28 mouse cellular contexts compared by ENCODE assay signal in the genomic region with DNA sequence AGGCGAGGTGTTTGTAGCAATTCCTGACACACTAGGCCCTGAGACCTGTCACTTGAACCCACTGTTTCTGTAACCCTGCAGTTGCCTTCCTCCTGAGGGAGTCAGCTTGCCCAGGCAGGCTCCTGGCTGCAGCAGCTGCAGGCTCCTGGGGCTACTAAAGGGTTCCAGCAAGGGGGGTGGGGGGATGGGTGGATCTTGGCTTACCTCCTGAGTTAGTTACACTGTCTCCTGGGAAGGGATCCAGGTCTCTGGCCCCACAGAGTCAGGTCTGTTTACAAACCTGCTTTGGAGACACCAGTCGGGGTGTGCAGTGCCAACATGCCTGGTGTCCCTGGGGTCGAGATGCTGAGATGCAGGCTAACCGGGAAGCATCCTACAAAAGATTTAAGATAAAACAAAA. TPM values are rescaled to one million over a fixed set of nuclear protein-coding genes. Genes with fewer than 3 reads are reported as not detected.
A peak's percentile ranks its signal among the peaks of the same experiment; 100 is the strongest.
DNase-seq lines count a peak whose midpoint lies in the region.
"Had no signal": no experiment of that assay in that cellular context is flagged by ENCODE, and none has a peak within 500 bp of the region (broad histone marks: within the 10 kb centered on the region; RNA-seq: fewer than 3 reads in every experiment).

No protein-coding gene starts in this region.

- H3K27ac ChIP-seq in heart, embryonic 10.5 days: no peak overlapping the region
- H3K27ac ChIP-seq in embryonic facial prominence, embryonic 10.5 days (replicated peaks): no peak overlapping the region; the same call in 1 of the 2 replicates
- H3K27ac ChIP-seq: embryonic facial prominence, embryonic 13.5 days; forebrain, embryonic 10.5 days; left cerebral cortex, adult 2 months; limb, embryonic 10.5 days; neural tube, embryonic 15.5 days; stomach, postnatal 0 days had no signal

- no peaks in the 10 kb centered on the region for H3K27me3 ChIP-seq in heart, embryonic 10.5 days (ENCODE audit: insufficient read depth, poor library complexity, severe bottlenecking)
- no peaks in the 10 kb centered on the region for H3K27me3 ChIP-seq in embryonic facial prominence, embryonic 10.5 days (replicated peaks; ENCODE audit: low read depth, poor library complexity, severe bottlenecking)
- H3K27me3 ChIP-seq: embryonic facial prominence, embryonic 13.5 days; neural tube, embryonic 15.5 days had no signal

- no peak overlapping the region for H3K4me3 ChIP-seq in heart, embryonic 10.5 days
- no peak overlapping the region for H3K4me3 ChIP-seq in embryonic facial prominence, embryonic 10.5 days
- H3K4me3 ChIP-seq: embryonic facial prominence, embryonic 13.5 days; forebrain, embryonic 10.5 days; left cerebral cortex, adult 2 months; limb, embryonic 10.5 days; myocyte; neural tube, embryonic 15.5 days had no signal

- H3K4me1 ChIP-seq in heart, embryonic 10.5 days: peaks cover 14% of the 10 kb centered on the region
- peaks cover 22% of the 10 kb centered on the region for H3K4me1 ChIP-seq in embryonic facial prominence, embryonic 10.5 days

- H3K9me3 ChIP-seq in heart, embryonic 10.5 days: no peaks in the 10 kb centered on the region
- no peaks in the 10 kb centered on the region for H3K9me3 ChIP-seq in embryonic facial prominence, embryonic 10.5 days
- H3K9me3 ChIP-seq: embryonic facial prominence, embryonic 13.5 days; forebrain, embryonic 10.5 days; limb, embryonic 10.5 days; neural tube, embryonic 15.5 days had no signal

- WGBS in heart, embryonic 10.5 days: 61% methylated on average over 4 of the region's 4 CpGs
- WGBS in embryonic facial prominence, embryonic 10.5 days: 60% methylated on average over 4 of the region's 4 CpGs

- no peaks in the 10 kb centered on the region for H3K36me3 ChIP-seq in heart, embryonic 10.5 days
- H3K36me3 ChIP-seq in embryonic facial prominence, embryonic 10.5 days (replicated peaks): no peaks in the 10 kb centered on the region
- H3K36me3 ChIP-seq: embryonic facial prominence, embryonic 13.5 days; forebrain, embryonic 10.5 days; limb, embryonic 10.5 days; neural tube, embryonic 15.5 days had no signal

- peak; percentile 24 to 53 for DNase-seq in cerebellum, postnatal 25 days
- no peak for DNase-seq in cerebellum, adult 11 months
- peak; percentile 18 to 22 for DNase-seq in heart, adult 18-20 months
- no peak for DNase-seq in heart, embryonic 10.5 days (ENCODE audit: low spot score)
- peak; percentile 29 for DNase-seq in embryonic facial prominence, embryonic 10.5 days (ENCODE audit: low spot score)
- DNase-seq in gastrocnemius, postnatal 10 days: peak; percentile 27
- no peak for DNase-seq in lung, postnatal 14 days
- DNase-seq in layer of hippocampus, adult 11-12 months (ENCODE audit: low spot score): no peak
- DNase-seq: kidney, adult 8-10 months; kidney, postnatal 14 days; liver, postnatal 0 days; lung, postnatal 10 days; midbrain, embryonic 14.5 days; right cerebral cortex, postnatal 25 days; thymus, postnatal 14 days had no signal

RNA-seq across cellular contexts. Expression of a gene that starts 15.5 kb away (rescaled TPM):
- not detected for total RNA-seq in heart, adult 18-20 months (2021)
- 0.06 and 0.11 TPM in 2 replicates for polyA plus RNA-seq in heart, embryonic 10.5 days (2016; fragmentation: Nextera tagmentation; extraction: Ambion mirVana)
- polyA plus RNA-seq in embryonic facial prominence, embryonic 10.5 days (2016; fragmentation: Nextera tagmentation; extraction: Ambion mirVana): 0.13 and 0.19 TPM in 2 replicates
- under 1 TPM in 1 of 2 experiments, not detected in 1; 0.11 TPM for total RNA-seq in gastrocnemius, postnatal 10 days (2021)
- total RNA-seq: heart, postnatal 10 days; liver, adult 2 months; megakaryocyte, adult 5-6 weeks had no signal
- polyA plus RNA-seq: forebrain, embryonic 10.5 days; heart, embryonic 11.5 days; hindbrain, embryonic 11.5 days; inflammation-experienced regulatory T-cells, adult 6 months; liver, adult 2 months; midbrain, embryonic 14.5 days; myocyte; stomach, postnatal 0 days had no signal

Comparison
In these comparisons a context has a peak if more than half of its experiments do, and no peak if none do; other contexts are left out.
1. DNase-seq: peak in cerebellum, postnatal 25 days (2 of 2), heart, adult 18-20 months (2 of 2), embryonic facial prominence, embryonic 10.5 days (single experiment) and gastrocnemius, postnatal 10 days (single experiment); none in cerebellum, adult 11 months (single experiment), heart, embryonic 10.5 days (single experiment), lung, postnatal 14 days (single experiment) and layer of hippocampus, adult 11-12 months (single experiment).